Mouse (Mus musculus): Measurements from ENCODE around the gene Allc. TPM values are rescaled to one million over a fixed set of nuclear protein-coding genes. Genes with fewer than 3 reads are reported as not detected.

Gene Allc
- total RNA-seq, 2 experiments from 2014 or later: 0.66 to 1.1 TPM

- intact Hi-C loops (cut with DNase I): no loop called here
- peak; percentile 95 for DNase-seq (ENCODE audit: low spot score in 2 of 2)
Measured at GRCm38 (mm10) chr12:28589090-28589868, 7.0 kb upstream of the Allc start.

DNA sequence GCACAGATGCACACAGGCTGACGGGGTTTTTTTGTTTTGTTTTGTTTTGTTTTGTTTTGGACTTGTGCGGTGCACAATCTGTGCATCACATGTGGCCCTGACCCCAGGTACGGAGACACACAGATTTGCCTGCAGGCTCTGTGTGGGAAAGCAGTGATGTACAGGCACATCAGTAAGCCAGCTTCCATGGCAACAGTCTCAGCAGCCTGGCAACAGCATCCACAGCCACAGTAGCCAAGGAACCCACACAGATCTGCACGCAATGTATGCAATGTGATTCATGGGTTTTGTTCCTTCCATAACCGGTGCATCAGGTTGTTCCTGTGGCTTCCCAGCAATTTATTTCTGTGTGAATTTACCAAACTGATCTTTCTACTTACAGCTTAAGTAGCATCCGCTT lies 5.6 kb upstream of the Allc start:
- DNase-seq (ENCODE audit: low spot score in 2 of 2): peak; percentile 80 to 96
- intact Hi-C loops (cut with DNase I): no loop called here

DNA sequence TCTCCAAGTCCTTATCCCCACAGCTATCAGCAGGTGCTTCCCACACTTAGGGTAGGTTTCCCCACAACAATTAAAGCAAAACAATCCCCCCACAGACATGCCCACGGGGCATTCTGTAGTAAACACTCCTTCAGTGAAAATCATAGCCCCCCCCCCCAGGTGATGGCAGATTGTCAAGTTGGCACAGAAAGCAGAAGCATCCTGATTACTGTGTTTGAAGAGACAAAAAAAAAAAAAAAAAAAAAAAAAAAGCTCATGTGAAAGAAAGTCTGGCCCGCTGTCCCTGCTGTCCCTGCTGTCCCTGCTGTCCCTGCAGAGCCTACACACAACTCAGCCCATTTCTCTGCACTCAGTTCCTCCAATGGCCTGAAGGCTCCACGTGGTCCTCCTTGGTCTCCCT lies 1.7 kb upstream of the Allc start:
- intact Hi-C loops (cut with DNase I): no loop called here
- DNase-seq (ENCODE audit: low spot score in 2 of 2): no peak

DNA sequence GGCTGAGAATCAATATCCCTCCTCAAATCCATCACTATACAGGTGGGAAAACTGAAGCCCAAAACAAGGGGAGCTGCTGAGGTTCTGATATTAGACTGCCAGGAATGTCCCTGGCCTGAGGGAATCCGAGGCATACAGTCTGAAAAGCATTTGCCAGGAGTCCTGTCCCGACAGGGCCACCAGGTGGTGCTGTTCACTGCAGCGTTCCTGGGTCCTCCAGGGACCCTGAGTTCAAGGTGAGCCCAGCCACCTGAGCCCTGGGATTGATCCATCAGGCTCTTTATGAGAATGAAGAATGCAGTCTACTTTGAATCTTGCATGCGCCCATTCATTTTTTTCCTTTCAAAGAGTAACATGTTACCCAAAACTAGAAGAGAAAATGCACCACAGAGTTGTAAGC lies 3.2 kb downstream of the Allc start:
- peak in 1 of 2 experiments; percentile 42 for DNase-seq (ENCODE audit: low spot score in 2 of 2)
- intact Hi-C loops (cut with DNase I): no loop called here

DNA sequence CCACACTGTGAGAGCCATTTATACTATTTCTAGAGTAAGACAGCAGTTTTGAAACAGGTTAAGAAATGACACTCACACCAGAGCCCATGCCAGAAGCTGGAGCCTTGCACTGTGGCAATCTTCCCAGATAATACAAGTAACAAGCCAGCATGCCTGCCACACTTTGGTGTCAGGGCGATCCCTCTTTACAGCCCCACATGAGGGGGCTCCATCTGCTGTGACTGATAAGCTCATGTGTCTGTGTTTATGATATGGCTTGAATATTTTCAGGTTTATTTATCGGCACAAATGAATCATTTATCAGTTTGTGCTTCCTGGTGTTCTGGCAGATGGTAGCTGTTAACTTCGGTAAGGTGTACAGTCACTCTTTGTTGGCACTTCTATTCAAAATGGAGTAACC lies 4.2 kb downstream of the Allc start:
- DNase-seq (ENCODE audit: low spot score in 2 of 2): no peak
- intact Hi-C loops (cut with DNase I): no loop called here

DNA sequence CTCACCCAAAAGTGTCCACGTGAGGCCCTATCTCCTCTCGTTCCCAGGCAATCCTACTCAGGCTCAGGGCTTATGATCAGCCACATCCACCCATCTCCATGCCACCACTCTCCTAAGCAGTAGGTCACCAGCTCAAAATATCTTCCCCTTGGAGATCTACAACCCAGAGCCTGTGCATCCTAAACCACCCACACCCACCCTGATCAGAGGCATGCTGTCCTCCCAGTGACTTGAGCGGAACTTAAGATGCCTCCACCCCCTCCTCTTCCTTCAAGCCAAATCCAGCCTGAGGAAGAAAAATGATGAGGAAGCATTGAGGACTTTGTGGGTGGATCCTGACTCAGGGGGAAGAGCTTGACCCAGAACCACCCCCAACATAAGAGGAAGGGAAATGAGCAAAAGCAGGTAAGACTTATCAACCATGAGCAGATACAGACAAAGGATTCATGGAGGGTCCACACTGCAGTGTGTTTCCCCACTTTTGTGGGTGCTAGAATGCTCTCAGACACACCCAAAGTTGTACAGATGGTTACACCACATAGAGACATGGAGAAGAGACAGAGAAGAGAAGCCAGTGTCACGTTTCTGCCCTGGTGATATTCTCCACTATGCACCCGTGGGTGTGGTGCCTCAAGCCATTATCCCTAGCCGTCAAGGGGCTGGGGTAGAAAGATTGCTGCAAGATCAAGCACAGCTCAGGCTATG lies 6.8 kb downstream of the Allc start:
- no peak for DNase-seq (ENCODE audit: low spot score in 2 of 2)
- intact Hi-C loops (cut with DNase I): no loop called here

DNA sequence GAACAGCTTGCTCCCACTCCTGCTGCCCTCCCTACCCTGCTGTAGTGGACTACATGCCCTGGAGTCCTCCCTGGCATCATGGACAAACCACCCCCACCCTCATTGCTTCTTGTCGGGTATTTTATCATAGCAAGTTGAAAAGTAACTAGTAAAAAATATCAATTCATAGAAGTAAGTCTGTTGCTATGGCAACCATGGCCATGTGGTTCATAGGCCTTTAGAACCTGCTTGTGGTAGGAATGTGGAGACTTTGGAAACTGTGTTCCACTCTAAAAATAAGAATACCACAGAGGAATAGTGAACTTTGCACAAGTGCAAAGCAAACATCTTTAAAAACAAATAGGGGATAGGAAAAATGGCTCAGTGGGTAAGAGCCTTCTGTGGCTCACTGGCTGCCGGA lies 10.1 kb downstream of the Allc start:
- intact Hi-C loops (cut with DNase I): no loop called here
- DNase-seq (ENCODE audit: low spot score in 2 of 2): no peak

GRCm38 (mm10) chr12:28552299-28552698 lies 30.0 kb downstream of the Allc start, which contains the start of gene Dcdc2c:
Gene Dcdc2c (minus strand): TSS chr12:28552399.
- DNase-seq (ENCODE audit: low spot score in 2 of 2): no peak
- intact Hi-C loops (cut with DNase I): no loop called here

DNA sequence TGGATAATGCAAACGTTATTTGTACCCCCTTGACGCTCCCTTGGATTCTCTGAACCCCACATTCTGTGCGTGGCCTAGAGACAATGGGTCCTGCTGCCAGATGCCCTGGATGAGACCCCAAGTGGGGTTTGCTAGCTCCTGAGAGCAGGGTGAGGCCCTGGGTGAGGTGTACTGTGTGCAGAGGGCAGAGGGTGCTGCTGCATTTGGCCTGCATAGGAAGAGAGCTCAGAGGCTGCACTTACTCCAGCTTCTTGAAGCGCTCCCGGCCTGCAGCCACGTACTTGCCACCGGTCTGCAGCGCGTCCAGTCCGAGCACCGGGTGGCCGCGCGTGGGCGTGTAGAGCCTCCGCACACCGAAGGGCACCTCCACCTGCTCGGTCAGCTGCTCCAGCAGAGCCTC lies 30.5 kb downstream of the Allc start:
- intact Hi-C loops (cut with DNase I): no loop called here
- DNase-seq (ENCODE audit: low spot score in 2 of 2): no peak

GRCm38 (mm10) chr12:28548887-28549286 lies 33.4 kb downstream of the Allc start:
- intact Hi-C loops (cut with DNase I): no loop called here
- DNase-seq (ENCODE audit: low spot score in 2 of 2): no peak

GRCm38 (mm10) chr12:28514264-28514775 lies 68.0 kb downstream of the Allc start:
- intact Hi-C loops (cut with DNase I): no loop called here
- no peak for DNase-seq (ENCODE audit: low spot score in 2 of 2)

DNA sequence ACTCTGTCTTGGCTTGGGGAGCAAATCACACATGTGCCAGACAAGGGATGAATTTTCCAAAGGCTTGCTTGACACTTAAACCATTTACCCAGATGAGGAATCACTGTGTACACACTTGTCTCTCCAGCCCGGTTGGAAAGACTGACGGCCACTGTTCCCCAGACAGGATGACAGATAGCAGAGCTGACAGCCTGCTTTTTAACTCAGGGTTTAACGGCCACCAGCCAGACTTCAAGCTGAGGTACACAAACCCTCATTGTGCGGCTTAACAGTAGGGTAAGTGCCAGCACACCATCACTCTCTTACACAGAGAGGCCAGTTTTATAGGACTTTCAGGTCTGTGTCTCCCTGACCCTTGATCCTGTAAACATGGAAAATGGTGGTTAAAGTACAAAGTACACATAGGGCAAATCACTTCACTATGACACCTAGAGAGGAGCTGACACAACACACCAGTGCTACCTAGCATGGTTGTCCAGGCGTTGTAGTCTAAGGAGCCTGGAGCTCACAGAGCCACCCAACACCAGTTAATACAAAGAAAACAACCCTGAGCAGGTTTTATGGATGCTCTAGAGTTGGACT lies 72.5 kb downstream of the Allc start:
- intact Hi-C loops (cut with DNase I): no loop called here
- no peak for DNase-seq (ENCODE audit: low spot score in 2 of 2)

Other genes starting within 250 kb of the Allc start
- gene Dcdc2c, start 30.1 kb downstream of the Allc start, total RNA-seq (2021): 1 to 10 TPM in 1 of 2 experiments, under 1 TPM in 1; 0.53 to 1.0 TPM
- under 1 TPM; 0.49 to 0.75 TPM for gene Colec11, start 40.9 kb upstream of the Allc start, total RNA-seq (2021)
- gene Rps7, start 53.4 kb upstream of the Allc start, total RNA-seq (2021): 100 to 1,000 TPM; 244 to 277 TPM
- gene Rnaseh1, start 67.1 kb upstream of the Allc start, total RNA-seq (2021): 10 to 100 TPM; 10.7 to 10.8 TPM
- 10 to 100 TPM; 16.9 to 19.8 TPM for gene Adi1, start 92.7 kb upstream of the Allc start, total RNA-seq (2021)
- 10 to 100 TPM; 53.6 to 57.0 TPM for gene Trappc12, start 167.9 kb upstream of the Allc start, total RNA-seq (2021)
- 10 to 100 TPM; 59.7 to 60.1 TPM for gene Eipr1, start 169.3 kb upstream of the Allc start, total RNA-seq (2021)

All from left cerebral cortex, postnatal 14 days (tissue).